Comparison of ENCODE assay signal across 9 mouse cellular contexts in the genomic region with DNA sequence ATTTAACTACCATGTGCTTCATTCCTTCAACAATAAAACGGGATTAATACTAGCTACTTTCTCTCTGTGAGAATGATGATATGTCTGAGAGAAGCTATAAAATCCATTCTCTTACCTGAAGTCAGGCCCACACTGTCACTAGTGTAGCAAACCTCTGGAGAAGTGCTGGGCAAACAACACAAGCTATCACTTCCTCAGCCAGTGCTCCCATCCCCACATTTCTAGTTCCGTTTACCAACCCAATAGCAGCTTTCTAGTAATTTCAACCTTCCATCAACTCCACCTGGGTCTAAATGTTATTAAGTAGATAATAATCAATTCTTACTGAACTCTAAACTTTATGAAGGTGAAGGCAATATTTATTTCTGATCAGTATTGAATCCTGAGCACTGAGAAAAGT. TPM values are rescaled to one million over a fixed set of nuclear protein-coding genes. Genes with fewer than 3 reads are reported as not detected.
DNase-seq lines count a peak whose midpoint lies in the region; ATAC-seq and TF ChIP-seq lines count a peak whose summit lies in the region.
"Had no signal": no experiment of that assay in that cellular context is flagged by ENCODE, and none has a peak within 500 bp of the region (broad histone marks: within the 10 kb centered on the region; RNA-seq: fewer than 3 reads in every experiment).

No protein-coding gene starts in this region.

- 0 out of 2 replicates have a peak, but pooled peaks cover 3% of the 10 kb centered on the region for H3K27me3 ChIP-seq in heart, embryonic 15.5 days
- H3K27me3 ChIP-seq in embryonic facial prominence, embryonic 11.5 days (ENCODE audit: control insufficient read depth, insufficient read depth, low read length) = no peaks in the 10 kb centered on the region
- no peaks in the 10 kb centered on the region for H3K27me3 ChIP-seq in midbrain, embryonic 15.5 days (replicated peaks)
- no peaks in the 10 kb centered on the region for H3K27me3 ChIP-seq in thymus, adult 2 months (ENCODE audit: control insufficient read depth, insufficient read depth, low read length)

- peak overlapping the region; percentile 17; the same call in 1 of the 2 replicates for H3K9ac ChIP-seq in heart, embryonic 15.5 days
- H3K9ac ChIP-seq in embryonic facial prominence, embryonic 11.5 days (replicated peaks; ENCODE audit: low read length) = no peak overlapping the region
- no peak overlapping the region for H3K9ac ChIP-seq in midbrain, embryonic 15.5 days

- no peaks in the 10 kb centered on the region for H3K36me3 ChIP-seq in heart, embryonic 15.5 days
- H3K36me3 ChIP-seq in embryonic facial prominence, embryonic 11.5 days (replicated peaks; ENCODE audit: control insufficient read depth, insufficient read depth, low read depth, low read length) = no peaks in the 10 kb centered on the region
- H3K36me3 ChIP-seq in midbrain, embryonic 15.5 days (replicated peaks) = no peaks in the 10 kb centered on the region
- no peaks in the 10 kb centered on the region for H3K36me3 ChIP-seq in thymus, adult 2 months (ENCODE audit: control insufficient read depth, insufficient read depth, low read length)

- H3K27ac ChIP-seq in heart, embryonic 15.5 days = no peak overlapping the region
- no peak overlapping the region for H3K27ac ChIP-seq in embryonic facial prominence, embryonic 11.5 days (replicated peaks; ENCODE audit: low read depth, low read length)
- no peak overlapping the region for H3K27ac ChIP-seq in midbrain, embryonic 15.5 days
- H3K27ac ChIP-seq in thymus, adult 2 months (ENCODE audit: control insufficient read depth, insufficient read depth, low read length) = no peak overlapping the region

- TF ChIP-seq CTCF in thymus, adult 2 months (IDR thresholded peaks at IDR 0.05; ENCODE audit: borderline replicate concordance, control insufficient read depth, extremely low read depth, insufficient read depth, low read length, poor library complexity) = no peak

- ATAC-seq in heart, embryonic 15.5 days (replicated peaks; ENCODE audit: insufficient number of reproducible peaks, insufficient read depth, low FRiP score, low read depth) = no peak
- no peak for ATAC-seq in embryonic facial prominence, embryonic 11.5 days (replicated peaks; ENCODE audit: insufficient number of reproducible peaks, low FRiP score, low TSS enrichment, low read depth)
- no peak for ATAC-seq in midbrain, embryonic 15.5 days (replicated peaks)

- DNase-seq in heart, adult 8-10 months (ENCODE audit: low spot score) = no peak
- DNase-seq in embryonic facial prominence, embryonic 11.5 days (ENCODE audit: low spot score) = no peak
- DNase-seq in induced T-regulatory cell, adult 2 months (ENCODE audit: low read depth) = peak; percentile 29
- DNase-seq in thymus, adult 2 months = no peak
- no peak for DNase-seq in left cerebral cortex, adult 8-10 months (ENCODE audit: low spot score in 2 of 2)
- DNase-seq in right cerebral cortex, postnatal 25 days = no peak
- DNase-seq: cerebellum, adult 9-10 months had no signal

- TF ChIP-seq POLR2A in thymus, adult 2 months (IDR thresholded peaks at IDR 0.05; ENCODE audit: control insufficient read depth, extremely low read depth, insufficient read depth, low read length, poor library complexity) = no peak

- H3K4me2 ChIP-seq in heart, embryonic 15.5 days = peak overlapping the region; percentile 98
- peak overlapping the region; percentile 93 for H3K4me2 ChIP-seq in embryonic facial prominence, embryonic 11.5 days (ENCODE audit: low read depth, low read length)
- peak overlapping the region; percentile 94 for H3K4me2 ChIP-seq in midbrain, embryonic 15.5 days

- peaks cover 30% of the 10 kb centered on the region for H3K4me1 ChIP-seq in heart, embryonic 15.5 days (replicated peaks)
- H3K4me1 ChIP-seq in embryonic facial prominence, embryonic 11.5 days (ENCODE audit: control insufficient read depth, insufficient read depth, low read length) = no peaks in the 10 kb centered on the region
- H3K4me1 ChIP-seq in midbrain, embryonic 15.5 days = peaks cover 38% of the 10 kb centered on the region
- peaks cover 7% of the 10 kb centered on the region for H3K4me1 ChIP-seq in thymus, adult 2 months (replicated peaks; ENCODE audit: control insufficient read depth, insufficient read depth, low read length)

- no peaks in the 10 kb centered on the region for H3K9me3 ChIP-seq in heart, embryonic 15.5 days (replicated peaks)
- no peaks in the 10 kb centered on the region for H3K9me3 ChIP-seq in embryonic facial prominence, embryonic 11.5 days (replicated peaks; ENCODE audit: control insufficient read depth, low read length)
- no peaks in the 10 kb centered on the region for H3K9me3 ChIP-seq in midbrain, embryonic 15.5 days

- H3K4me3 ChIP-seq in heart, embryonic 15.5 days = peak overlapping the region; percentile 98
- H3K4me3 ChIP-seq in embryonic facial prominence, embryonic 11.5 days (ENCODE audit: low read depth, low read length) = peak overlapping the region; percentile 77
- H3K4me3 ChIP-seq in midbrain, embryonic 15.5 days = peak overlapping the region; percentile 90; the same call in 1 of the 2 replicates
- no peak overlapping the region for H3K4me3 ChIP-seq in thymus, adult 2 months (ENCODE audit: control insufficient read depth, insufficient read depth, low read length)

- WGBS in heart, embryonic 15.5 days = 40% methylated on average over 2 of the region's 2 CpGs
- 43% methylated on average over 2 of the region's 2 CpGs for WGBS in embryonic facial prominence, embryonic 11.5 days
- WGBS in midbrain, embryonic 15.5 days = 30% methylated on average over 2 of the region's 2 CpGs
- WGBS in thymus, adult 2 months = 20% methylated on average over 2 of the region's 2 CpGs

RNA-seq across cellular contexts. Expression of a gene that starts 2.6 kb away (rescaled TPM):
- polyA plus RNA-seq in heart, embryonic 15.5 days (2015; fragmentation: Nextera tagmentation; extraction: Ambion mirVana) = 6.9 and 8.0 TPM in 2 replicates
- 10 to 100 TPM; 21.7 to 23.3 (median 23.0) TPM for total RNA-seq in heart, adult 8-10 months (2022)
- polyA plus RNA-seq in embryonic facial prominence, embryonic 11.5 days (2014; fragmentation: Nextera tagmentation; extraction: Ambion mirVana) = 17.0 and 18.0 TPM in 2 replicates
- polyA plus RNA-seq in midbrain, embryonic 15.5 days (2015; fragmentation: Nextera tagmentation; extraction: Ambion mirVana) = 9.9 and 10.3 TPM in 2 replicates
- 14.9 and 19.3 TPM in 2 replicates for polyA plus RNA-seq in thymus, adult 2 months (2012; rRNA removed)
- total RNA-seq in left cerebral cortex, adult 8-10 months (2022) = 10 to 100 TPM; 54.3 to 58.5 (median 56.5) TPM

RNA-seq across cellular contexts. Expression of a gene that starts 20.9 kb away (rescaled TPM):
- polyA plus RNA-seq in heart, embryonic 15.5 days (2015; fragmentation: Nextera tagmentation; extraction: Ambion mirVana) = 6.0 TPM in 1 of 2 replicates, not detected in the other
- total RNA-seq in heart, adult 8-10 months (2022) = 100 to 1,000 TPM; 215 to 326 (median 253) TPM
- 32.5 and 47.4 TPM in 2 replicates for polyA plus RNA-seq in embryonic facial prominence, embryonic 11.5 days (2014; fragmentation: Nextera tagmentation; extraction: Ambion mirVana)
- 7.3 and 8.0 TPM in 2 replicates for polyA plus RNA-seq in midbrain, embryonic 15.5 days (2015; fragmentation: Nextera tagmentation; extraction: Ambion mirVana)
- 3,486 and 3,839 TPM in 2 replicates for polyA plus RNA-seq in thymus, adult 2 months (2012; rRNA removed)
- 100 to 1,000 TPM; 184 to 310 (median 253) TPM for total RNA-seq in left cerebral cortex, adult 8-10 months (2022)

Comparison
In these comparisons a context has a peak if more than half of its experiments do, and no peak if none do; other contexts are left out.
1. RNA of a gene that starts 20.9 kb away (polyA plus RNA-seq): 3,486 to 3,839 TPM in thymus, adult 2 months; 32.5 to 47.4 TPM in embryonic facial prominence, embryonic 11.5 days, 7.3 to 8.0 TPM in midbrain, embryonic 15.5 days and 6.0 TPM in heart, embryonic 15.5 days; every median in the first group is over 10 times any median in the second.
2. Peak in every context shown above with its lines, with median percentiles within 50 percentile points of each other: H3K4me2 ChIP-seq.